Mouse (Mus musculus) central nervous system, embryonic 11.5 days (tissue): ENCODE measurements around the gene Gm884. TPM values are rescaled to one million over a fixed set of nuclear protein-coding genes. Genes with fewer than 3 reads are reported as not detected.

Experiments
- polyA plus RNA-seq: library from polyadenylated mRNA; depleted of rRNA; stranded (reverse); fragments of >200 nt; gene quantifications from 2 replicates; pipeline ENCODE4 v1.2.3, GENCODE M21; 2012; rRNA removed

Gene Gm884
- not detected in 2 replicates for polyA plus RNA-seq

DNA sequence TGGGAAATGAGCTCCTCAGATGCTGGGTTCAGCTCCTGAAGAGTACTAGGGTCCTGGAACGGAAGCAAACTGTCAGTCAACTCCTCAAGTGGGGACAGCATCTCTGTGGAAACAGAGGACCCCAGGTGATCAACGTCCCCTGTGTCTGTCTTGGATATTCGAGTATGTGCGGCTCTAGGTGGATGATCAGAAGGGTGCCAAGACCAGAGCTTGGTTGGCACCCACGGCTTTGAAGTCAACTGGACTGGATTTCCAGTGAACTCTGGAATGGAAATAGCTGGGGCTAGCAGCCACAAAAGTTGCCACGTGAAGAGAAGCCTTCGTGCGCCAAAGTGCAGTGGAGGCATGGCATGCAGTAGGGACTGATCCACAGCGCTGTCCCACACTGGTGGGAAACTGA lies at the start of gene Gm884:
TSS of gene Gm884 (minus strand) at position 101 of the 400 bp plus-strand sequence.

GRCm38 (mm10) chr11:103649301-103649982 lies 28.5 kb upstream of the Gm884 start, which contains the start of gene Rprml:
Gene Rprml, plus strand, starts transcription at chr11:103649570.

GRCm38 (mm10) chr11:103638790-103639189 lies 17.9 kb upstream of the Gm884 start, which contains the start of gene Lyzl6:
Gene Lyzl6, minus strand, starts transcription at chr11:103638890.

GRCm38 (mm10) chr11:103504497-103504896 lies 116.4 kb downstream of the Gm884 start, which contains the start of gene Lrrc37a:
Gene Lrrc37a, minus strand, starts transcription at chr11:103504597.

Other genes starting within 250 kb of the Gm884 start
- 10.6 and 10.7 TPM in 2 replicates for gene Plekhm1, start 208.5 kb downstream of the Gm884 start, polyA plus RNA-seq
- gene Lrrc37a, start 116.5 kb downstream of the Gm884 start, polyA plus RNA-seq = not detected in 2 replicates
- not detected in 2 replicates for gene Lyzl6, start 17.8 kb upstream of the Gm884 start, polyA plus RNA-seq
- not detected in 2 replicates for gene Rprml, start 28.4 kb upstream of the Gm884 start, polyA plus RNA-seq
- gene Gosr2, start 76.8 kb upstream of the Gm884 start, polyA plus RNA-seq = 58.0 and 91.0 TPM in 2 replicates
- 0.60 and 0.82 TPM in 2 replicates for gene Wnt9b, start 128.7 kb upstream of the Gm884 start, polyA plus RNA-seq
- gene Wnt3, start 153.0 kb upstream of the Gm884 start, polyA plus RNA-seq = 5.7 and 9.6 TPM in 2 replicates